ENCODE assay signal across 8 mouse cellular contexts in genomic region chr12:80758559-80759386, GRCm38 (mm10). TPM values are rescaled to one million over a fixed set of nuclear protein-coding genes. Genes with fewer than 3 reads are reported as not detected.
DNase-seq lines count a peak whose midpoint lies in the region; ATAC-seq and TF ChIP-seq lines count a peak whose summit lies in the region.

No protein-coding gene starts in this region.

- peak; percentile 54 for DNase-seq in lung, embryonic 14.5 days
- DNase-seq in lung, postnatal 4 days: no peak
- peak; percentile 27 to 57 for DNase-seq in cerebellum, adult 2 months
- DNase-seq in forebrain, embryonic 14.5 days (ENCODE audit: low spot score): no peak
- DNase-seq in T-cell, adult 2 months (ENCODE audit: low spot score): no peak
- DNase-seq in layer of hippocampus, adult 11-12 months (ENCODE audit: low spot score): no peak

- H3K9me3 ChIP-seq in lung, embryonic 14.5 days (ENCODE audit: low read depth, low read length): no peaks in the 10 kb centered on the region
- H3K9me3 ChIP-seq in forebrain, embryonic 14.5 days (replicated peaks; ENCODE audit: control insufficient read depth, low read length): peaks cover 38% of the 10 kb centered on the region
- no peaks in the 10 kb centered on the region for H3K9me3 ChIP-seq in intestine, embryonic 15.5 days
- peaks cover 40% of the 10 kb centered on the region for H3K9me3 ChIP-seq in midbrain, embryonic 13.5 days

- peak overlapping the region; percentile 42 for H3K9ac ChIP-seq in lung, embryonic 14.5 days
- peak overlapping the region; percentile 84 for H3K9ac ChIP-seq in forebrain, embryonic 14.5 days (ENCODE audit: low read length)
- H3K9ac ChIP-seq in intestine, embryonic 15.5 days: peak overlapping the region; percentile 56
- peak overlapping the region; percentile 90 for H3K9ac ChIP-seq in midbrain, embryonic 13.5 days (replicated peaks)

- peaks cover 7% of the 10 kb centered on the region for H3K4me1 ChIP-seq in lung, embryonic 14.5 days (ENCODE audit: insufficient read depth)
- no peaks in the 10 kb centered on the region; the same call in 1 of the 2 replicates for H3K4me1 ChIP-seq in cerebellum, adult 2 months (ENCODE audit: control insufficient read depth, insufficient read depth, low read length)
- H3K4me1 ChIP-seq in forebrain, embryonic 14.5 days (ENCODE audit: control insufficient read depth, insufficient read depth, low read length): peaks cover 5% of the 10 kb centered on the region
- peaks cover 28% of the 10 kb centered on the region for H3K4me1 ChIP-seq in intestine, embryonic 15.5 days (replicated peaks)
- H3K4me1 ChIP-seq in midbrain, embryonic 13.5 days (replicated peaks): peaks cover 19% of the 10 kb centered on the region

- H3K27ac ChIP-seq in lung, embryonic 14.5 days (ENCODE audit: low read depth): no peak overlapping the region
- H3K27ac ChIP-seq in cerebellum, adult 2 months (ENCODE audit: insufficient read depth, low read length): no peak overlapping the region
- peak overlapping the region; percentile 98 for H3K27ac ChIP-seq in forebrain, embryonic 14.5 days (ENCODE audit: low read depth, low read length)
- no peak overlapping the region for H3K27ac ChIP-seq in intestine, embryonic 15.5 days
- peak overlapping the region; percentile 99 for H3K27ac ChIP-seq in midbrain, embryonic 13.5 days

- peaks cover 65% of the 10 kb centered on the region for H3K27me3 ChIP-seq in lung, embryonic 14.5 days (ENCODE audit: insufficient read depth, low read length)
- no peaks in the 10 kb centered on the region for H3K27me3 ChIP-seq in cerebellum, adult 2 months (ENCODE audit: control insufficient read depth, insufficient read depth, low read length)
- H3K27me3 ChIP-seq in forebrain, embryonic 14.5 days (replicated peaks; ENCODE audit: control insufficient read depth, insufficient read depth, low read length): no peaks in the 10 kb centered on the region
- H3K27me3 ChIP-seq in intestine, embryonic 15.5 days (replicated peaks): peaks cover 55% of the 10 kb centered on the region
- H3K27me3 ChIP-seq in midbrain, embryonic 13.5 days: no peaks in the 10 kb centered on the region

- peak overlapping the region; percentile 97 for H3K4me2 ChIP-seq in lung, embryonic 14.5 days
- peak overlapping the region; percentile 66 for H3K4me2 ChIP-seq in forebrain, embryonic 14.5 days (ENCODE audit: low read length)
- H3K4me2 ChIP-seq in intestine, embryonic 15.5 days (replicated peaks): peak overlapping the region; percentile 99
- peak overlapping the region; percentile 71 for H3K4me2 ChIP-seq in midbrain, embryonic 13.5 days (replicated peaks)

- peak overlapping the region; percentile 59 for H3K4me3 ChIP-seq in lung, embryonic 14.5 days (ENCODE audit: low read depth, low read length)
- H3K4me3 ChIP-seq in cerebellum, adult 2 months (replicated peaks; ENCODE audit: insufficient read depth, low read depth, low read length): peak overlapping the region; percentile 85
- H3K4me3 ChIP-seq in forebrain, embryonic 14.5 days (ENCODE audit: low read depth, low read length): peak overlapping the region; percentile 57
- H3K4me3 ChIP-seq in intestine, embryonic 15.5 days (replicated peaks): peak overlapping the region; percentile 62
- peak overlapping the region; percentile 68 for H3K4me3 ChIP-seq in midbrain, embryonic 13.5 days (replicated peaks)

- no peak for TF ChIP-seq CTCF in lung, embryonic 14.5 days (IDR thresholded peaks at IDR 0.05; ENCODE audit: low read depth)
- no peak for TF ChIP-seq CTCF in cerebellum, adult 2 months (IDR thresholded peaks at IDR 0.05; ENCODE audit: borderline replicate concordance, insufficient read depth, low read depth, low read length)

- 2% methylated on average over 90 of the region's 92 CpGs for WGBS in lung, embryonic 14.5 days
- WGBS in cerebellum, adult 2 months: 48% methylated on average over 92 of the region's 92 CpGs
- WGBS in forebrain, embryonic 14.5 days: 51% methylated on average over 88 of the region's 92 CpGs
- 2% methylated on average over 89 of the region's 92 CpGs for WGBS in intestine, embryonic 15.5 days
- 38% methylated on average over 87 of the region's 92 CpGs for WGBS in midbrain, embryonic 13.5 days

- peak; percentile 28; the same call in 1 of the 2 replicates for ATAC-seq in lung, embryonic 14.5 days (ENCODE audit: insufficient read depth)
- ATAC-seq in forebrain, embryonic 14.5 days: no peak
- no peak; the same call in none of the 2 replicates for ATAC-seq in intestine, embryonic 15.5 days
- peak; percentile 35 for ATAC-seq in midbrain, embryonic 13.5 days

- H3K36me3 ChIP-seq in lung, embryonic 14.5 days (ENCODE audit: insufficient read depth): no peaks in the 10 kb centered on the region
- H3K36me3 ChIP-seq in forebrain, embryonic 14.5 days (ENCODE audit: control insufficient read depth, insufficient read depth, low read length): peaks cover 53% of the 10 kb centered on the region
- no peaks in the 10 kb centered on the region for H3K36me3 ChIP-seq in intestine, embryonic 15.5 days
- H3K36me3 ChIP-seq in midbrain, embryonic 13.5 days: peaks cover 54% of the 10 kb centered on the region

- no peak for TF ChIP-seq POLR2A in cerebellum, adult 2 months (IDR thresholded peaks at IDR 0.05; ENCODE audit: borderline replicate concordance, insufficient read depth, low read length)

RNA-seq across cellular contexts. Expression of gene Ccdc177, which starts 1.7 kb away (rescaled TPM):
- 0.04 and 0.11 TPM in 2 replicates for polyA plus RNA-seq in lung, embryonic 14.5 days (2014; fragmentation: Nextera tagmentation; extraction: Ambion mirVana)
- 4.9 and 5.4 TPM in 2 replicates for polyA plus RNA-seq in cerebellum, adult 2 months (2012; rRNA removed)
- polyA plus RNA-seq in forebrain, embryonic 14.5 days (2014; fragmentation: Nextera tagmentation; extraction: Ambion mirVana): 6.3 and 6.7 TPM in 2 replicates
- 0.10 and 0.15 TPM in 2 replicates for polyA plus RNA-seq in intestine, embryonic 15.5 days (2015; fragmentation: Nextera tagmentation; extraction: Ambion mirVana)
- polyA plus RNA-seq in midbrain, embryonic 13.5 days (2015; fragmentation: Nextera tagmentation; extraction: Ambion mirVana): 5.5 and 6.6 TPM in 2 replicates

RNA-seq across cellular contexts. Expression of gene Susd6, which starts 31.5 kb away (rescaled TPM):
- 20.5 and 21.2 TPM in 2 replicates for polyA plus RNA-seq in lung, embryonic 14.5 days (2014; fragmentation: Nextera tagmentation; extraction: Ambion mirVana)
- 46.3 and 54.8 TPM in 2 replicates for polyA plus RNA-seq in cerebellum, adult 2 months (2012; rRNA removed)
- 11.7 and 13.4 TPM in 2 replicates for polyA plus RNA-seq in forebrain, embryonic 14.5 days (2014; fragmentation: Nextera tagmentation; extraction: Ambion mirVana)
- 16.9 and 18.7 TPM in 2 replicates for polyA plus RNA-seq in intestine, embryonic 15.5 days (2015; fragmentation: Nextera tagmentation; extraction: Ambion mirVana)
- polyA plus RNA-seq in midbrain, embryonic 13.5 days (2015; fragmentation: Nextera tagmentation; extraction: Ambion mirVana): 13.0 and 14.5 TPM in 2 replicates

Comparison
In these comparisons a context has a peak if more than half of its experiments do, and no peak if none do; other contexts are left out.
1. DNase-seq: peak in lung, embryonic 14.5 days (single experiment) and cerebellum, adult 2 months (2 of 2); none in lung, postnatal 4 days (0 of 2), forebrain, embryonic 14.5 days (single experiment), T-cell, adult 2 months (single experiment) and layer of hippocampus, adult 11-12 months (single experiment).
2. ATAC-seq: peak in lung, embryonic 14.5 days (single experiment) and midbrain, embryonic 13.5 days (single experiment); none in forebrain, embryonic 14.5 days (single experiment) and intestine, embryonic 15.5 days (single experiment).
3. H3K27ac ChIP-seq: peak in forebrain, embryonic 14.5 days (single experiment) and midbrain, embryonic 13.5 days (single experiment); none in lung, embryonic 14.5 days (single experiment), cerebellum, adult 2 months (single experiment) and intestine, embryonic 15.5 days (single experiment).
4. Peak in every context shown above with its lines, with median percentiles within 50 percentile points of each other: H3K4me2 ChIP-seq, H3K4me3 ChIP-seq and H3K9ac ChIP-seq.